Mouse (Mus musculus): Measurements from ENCODE around the gene H60b. TPM values are rescaled to one million over a fixed set of nuclear protein-coding genes. Genes with fewer than 3 reads are reported as not detected.
"Not testable (repeated sequence)": the region's sequence is repeated elsewhere in the genome, so short reads cannot be mapped to it uniquely, and the experiment has no call there.

The H60b gene
- total and polyA plus RNA-seq, 2 experiments from 2014 or later, result 0.15 to 1.0 TPM

DNA sequence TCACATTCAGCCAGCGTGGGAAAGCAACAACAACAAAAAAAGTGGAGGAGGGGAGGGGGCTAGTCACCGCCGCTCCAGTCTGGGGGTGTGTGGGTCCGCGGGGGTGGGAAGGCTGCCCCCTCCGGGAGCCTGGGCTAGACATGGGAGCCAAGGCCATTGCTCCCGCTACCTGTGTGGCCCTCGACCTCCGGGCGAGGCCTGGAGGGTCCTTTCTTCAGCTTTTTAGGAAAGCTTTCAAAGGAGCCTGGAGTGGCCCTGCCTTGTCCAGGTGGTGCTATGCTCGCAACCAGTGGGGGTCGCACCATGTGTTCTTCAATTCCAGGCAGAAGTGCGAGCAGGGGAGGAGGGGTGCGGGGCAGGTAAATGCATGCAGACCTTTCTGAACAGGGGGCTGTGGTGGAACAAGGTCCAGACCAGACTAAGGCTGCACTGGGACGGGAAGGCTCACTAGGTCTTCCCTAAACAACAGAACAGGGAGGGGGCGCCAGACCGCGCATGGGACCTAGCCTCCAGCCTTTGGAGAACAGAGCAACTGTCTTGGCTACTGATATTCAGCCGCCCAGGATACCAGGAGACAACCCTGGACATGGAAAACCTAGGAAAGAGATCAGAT is 116.2 kb downstream of the H60b start:
- H3K9me3 ChIP-seq (ENCODE audit: low read length), result no peaks in the 10 kb centered on the region
- no peak overlapping the region for H3K27ac ChIP-seq (ENCODE audit: low read depth, low read length)
- H3K4me3 ChIP-seq (ENCODE audit: low read depth, low read length), result peak overlapping the region; percentile 36; the same call in 1 of the 2 replicates
- H3K36me3 ChIP-seq (ENCODE audit: insufficient read depth), result no peaks in the 10 kb centered on the region
- H3K9ac ChIP-seq, result no peak overlapping the region
- H3K4me2 ChIP-seq (ENCODE audit: low read depth), result peak overlapping the region; percentile 80
- WGBS, result 10% methylated on average over 19 of the region's 19 CpGs
- no peaks in the 10 kb centered on the region; the same call in 1 of the 2 replicates for H3K4me1 ChIP-seq (ENCODE audit: insufficient read depth)
- TF ChIP-seq CTCF (IDR thresholded peaks at IDR 0.05; ENCODE audit: low read depth), result no peak
- ATAC-seq (no peak), DNase-seq (no peak)
- peaks cover 10% of the 10 kb centered on the region; the same call in 1 of the 2 replicates for H3K27me3 ChIP-seq (ENCODE audit: insufficient read depth, low read length)

- DNase-seq; H3K27me3 ChIP-seq (ENCODE audit: insufficient read depth, low read length); H3K9me3 ChIP-seq (ENCODE audit: low read length); H3K4me2 ChIP-seq (ENCODE audit: low read depth); H3K27ac ChIP-seq (ENCODE audit: low read depth, low read length); H3K9ac ChIP-seq; H3K4me3 ChIP-seq (ENCODE audit: low read depth, low read length); ATAC-seq; H3K4me1 ChIP-seq (ENCODE audit: insufficient read depth); H3K36me3 ChIP-seq (ENCODE audit: insufficient read depth): not testable (repeated sequence)
- WGBS, result 92% methylated on average over 2 of the region's 2 CpGs
These were observed 120.1 kb downstream of the H60b start for GRCm38 (mm10) chr10:22278468-22278867.

- 55% methylated on average over 6 of the region's 6 CpGs for WGBS
- no peak for TF ChIP-seq CTCF (IDR thresholded peaks at IDR 0.05; ENCODE audit: low read depth)
- DNase-seq (no peak), ATAC-seq (no peak)
- H3K9ac ChIP-seq, result no peak overlapping the region
- no peaks in the 10 kb centered on the region; the same call in 1 of the 2 replicates for H3K27me3 ChIP-seq (ENCODE audit: insufficient read depth, low read length)
- no peak overlapping the region for H3K4me2 ChIP-seq (ENCODE audit: low read depth)
- H3K4me1 ChIP-seq (ENCODE audit: insufficient read depth), result no peaks in the 10 kb centered on the region
- H3K4me3 ChIP-seq (ENCODE audit: low read depth, low read length), result no peak overlapping the region
- H3K27ac ChIP-seq (ENCODE audit: low read depth, low read length), result no peak overlapping the region
- no peaks in the 10 kb centered on the region for H3K9me3 ChIP-seq (ENCODE audit: low read length)
- no peaks in the 10 kb centered on the region for H3K36me3 ChIP-seq (ENCODE audit: insufficient read depth)
These were observed 124.4 kb downstream of the H60b start for GRCm38 (mm10) chr10:22282816-22283215.

DNA sequence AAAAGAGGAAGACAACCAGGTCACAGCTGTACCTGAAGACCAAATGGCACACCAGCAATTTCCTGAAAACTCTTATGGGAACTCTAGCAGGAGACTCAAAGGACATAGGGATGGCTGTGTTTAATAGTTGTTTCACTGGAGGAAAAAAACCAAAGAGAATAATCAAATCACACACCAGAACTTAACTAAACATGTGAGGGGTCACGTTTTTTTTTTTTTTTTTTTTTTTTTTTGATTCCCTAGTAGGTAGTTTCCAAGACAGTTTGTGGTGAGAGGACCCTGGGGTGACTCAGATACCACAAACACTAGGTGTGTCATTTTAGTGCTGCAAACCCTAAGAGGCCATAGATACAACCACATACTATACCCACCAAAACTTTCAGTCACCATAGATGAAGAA is 137.3 kb downstream of the H60b start:
- DNase-seq, result no peak
- H3K4me3 ChIP-seq (ENCODE audit: low read depth, low read length), result no peak overlapping the region
- TF ChIP-seq CTCF (IDR thresholded peaks at IDR 0.05; ENCODE audit: low read depth), result no peak
- no peak for ATAC-seq
- no peaks in the 10 kb centered on the region for H3K36me3 ChIP-seq (ENCODE audit: insufficient read depth)
- WGBS, result 39% methylated on average over 1 of the region's 1 CpGs
- H3K4me1 ChIP-seq (ENCODE audit: insufficient read depth), result no peaks in the 10 kb centered on the region
- H3K9ac ChIP-seq, result no peak overlapping the region
- no peaks in the 10 kb centered on the region for H3K9me3 ChIP-seq (ENCODE audit: low read length)
- H3K4me2 ChIP-seq (ENCODE audit: low read depth), result no peak overlapping the region
- H3K27me3 ChIP-seq (ENCODE audit: insufficient read depth, low read length), result no peaks in the 10 kb centered on the region
- H3K27ac ChIP-seq (ENCODE audit: low read depth, low read length), result no peak overlapping the region

- Histone ChIP-seq H3K36me3 (ENCODE audit: insufficient read depth) (no peaks in the 10 kb centered on the region), H3K27ac (ENCODE audit: low read depth, low read length) (no peak overlapping the region), H3K4me3 (ENCODE audit: low read depth, low read length) (no peak overlapping the region), H3K4me2 (ENCODE audit: low read depth) (no peak overlapping the region), H3K4me1 (ENCODE audit: insufficient read depth) (no peaks in the 10 kb centered on the region), H3K9ac (no peak overlapping the region), H3K9me3 (ENCODE audit: low read length) (no peaks in the 10 kb centered on the region), H3K27me3 (ENCODE audit: insufficient read depth, low read length) (no peaks in the 10 kb centered on the region)
- ATAC-seq, result no peak
- no peak for DNase-seq
- WGBS, result 75% methylated on average over 5 of the region's 5 CpGs
- no peak for TF ChIP-seq CTCF (IDR thresholded peaks at IDR 0.05; ENCODE audit: low read depth)
These were observed 138.8 kb downstream of the H60b start for GRCm38 (mm10) chr10:22297033-22297762.

DNA sequence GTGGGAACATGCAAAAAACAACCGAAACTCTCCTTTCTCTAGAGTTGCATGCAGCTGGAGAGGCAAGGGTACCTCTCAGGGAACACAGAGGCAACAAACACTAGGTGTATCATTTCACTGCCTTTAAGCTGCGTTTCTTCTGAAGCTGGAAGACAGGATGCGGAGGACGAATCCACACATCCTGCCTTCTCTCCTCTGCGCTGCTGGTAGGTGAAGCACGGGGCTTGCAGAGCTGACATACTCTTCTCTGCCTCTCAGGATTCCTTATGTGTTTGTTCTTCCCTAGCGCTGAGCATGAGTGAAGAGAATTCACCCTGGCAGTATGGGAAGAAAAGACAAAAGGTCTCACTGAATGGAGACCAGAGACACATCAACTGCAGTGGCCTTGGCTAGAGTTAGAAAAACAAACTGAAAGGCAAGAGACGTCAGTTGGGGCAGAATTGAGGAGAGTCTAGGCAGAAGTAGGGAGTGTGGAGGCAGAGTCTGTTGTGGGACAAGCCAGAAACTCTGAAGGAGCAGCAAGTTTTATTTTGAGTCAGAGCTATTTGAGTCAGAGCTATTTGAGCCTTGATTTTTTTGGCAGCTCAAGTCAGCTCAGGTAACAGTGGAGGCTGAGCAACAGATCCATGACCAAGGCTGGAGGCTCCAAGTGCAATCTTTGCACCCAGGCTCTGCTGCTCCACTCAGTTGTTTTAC is 139.5 kb downstream of the H60b start:
- ATAC-seq, result no peak
- 70% methylated on average over 8 of the region's 8 CpGs for WGBS
- H3K36me3 ChIP-seq (ENCODE audit: insufficient read depth), result no peaks in the 10 kb centered on the region
- no peaks in the 10 kb centered on the region for H3K4me1 ChIP-seq (ENCODE audit: insufficient read depth)
- no peak for TF ChIP-seq CTCF (IDR thresholded peaks at IDR 0.05; ENCODE audit: low read depth)
- no peak overlapping the region for H3K4me2 ChIP-seq (ENCODE audit: low read depth)
- H3K9ac ChIP-seq, result no peak overlapping the region
- no peak for DNase-seq
- H3K9me3 ChIP-seq (ENCODE audit: low read length), result no peaks in the 10 kb centered on the region
- no peak overlapping the region for H3K27ac ChIP-seq (ENCODE audit: low read depth, low read length)
- H3K4me3 ChIP-seq (ENCODE audit: low read depth, low read length), result no peak overlapping the region
- no peaks in the 10 kb centered on the region for H3K27me3 ChIP-seq (ENCODE audit: insufficient read depth, low read length)

DNA sequence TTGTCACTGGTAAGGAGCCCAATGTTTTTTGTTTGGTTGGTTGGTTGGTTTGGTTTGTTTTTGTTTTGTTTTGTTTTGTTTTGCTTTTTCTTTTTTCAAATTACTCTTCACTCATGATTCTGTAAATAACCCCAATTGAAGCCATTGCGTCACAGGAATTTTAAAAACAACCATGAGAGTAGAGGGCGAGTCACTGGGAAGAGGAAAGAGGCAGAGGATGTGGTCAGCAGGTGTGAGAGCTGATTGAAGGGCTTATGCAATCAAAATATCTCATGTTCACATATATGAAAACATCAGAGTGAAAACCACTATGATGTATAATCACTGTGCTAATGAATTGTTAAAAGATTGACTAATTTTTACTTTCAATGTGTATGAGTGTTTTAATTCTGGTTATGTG is 140.9 kb downstream of the H60b start:
- TF ChIP-seq CTCF (IDR thresholded peaks at IDR 0.05; ENCODE audit: low read depth), result no peak
- Histone ChIP-seq H3K9me3 (ENCODE audit: low read length) (no peaks in the 10 kb centered on the region), H3K36me3 (ENCODE audit: insufficient read depth) (no peaks in the 10 kb centered on the region), H3K4me2 (ENCODE audit: low read depth) (no peak overlapping the region), H3K4me1 (ENCODE audit: insufficient read depth) (no peaks in the 10 kb centered on the region), H3K27me3 (ENCODE audit: insufficient read depth, low read length) (no peaks in the 10 kb centered on the region), H3K27ac (ENCODE audit: low read depth, low read length) (no peak overlapping the region), H3K4me3 (ENCODE audit: low read depth, low read length) (no peak overlapping the region), H3K9ac (no peak overlapping the region)
- WGBS, result 60% methylated on average over 2 of the region's 2 CpGs
- DNase-seq, result no peak
- no peak for ATAC-seq

All from forebrain, postnatal 0 days (tissue).